Mouse (Mus musculus) layer of hippocampus, adult 9-11 months (tissue): ENCODE results near the gene Taf5l.
"Not testable (repeated sequence)": the region's sequence is repeated elsewhere in the genome, so short reads cannot be mapped to it uniquely, and the experiment has no call there.

ENCODE experiments used
- DNase-seq: peaks from one replicate; pipeline ENCODE4 v3.0.0; 2022

The Taf5l gene

GRCm38 (mm10) chr8:124011989-124012586 lies 9.1 kb downstream of the Taf5l start:
- DNase-seq: no peak

GRCm38 (mm10) chr8:124011580-124011979 lies 9.6 kb downstream of the Taf5l start:
- no peak for DNase-seq

- no peak for DNase-seq
These were observed 13.4 kb downstream of the Taf5l start for GRCm38 (mm10) chr8:124007829-124008228.

- DNase-seq: no peak
These were observed 18.6 kb downstream of the Taf5l start for GRCm38 (mm10) chr8:124002546-124003108.

GRCm38 (mm10) chr8:123999568-123999967 lies 21.6 kb downstream of the Taf5l start:
- DNase-seq: no peak

- DNase-seq: no peak
These were observed 27.2 kb downstream of the Taf5l start for GRCm38 (mm10) chr8:123993997-123994396.

- DNase-seq: no peak
These were observed 27.6 kb downstream of the Taf5l start for GRCm38 (mm10) chr8:123993597-123993996.

GRCm38 (mm10) chr8:123992587-123992986 lies 28.6 kb downstream of the Taf5l start:
- no peak for DNase-seq

- DNase-seq: no peak
These were observed 30.7 kb downstream of the Taf5l start for GRCm38 (mm10) chr8:123990277-123991049.

GRCm38 (mm10) chr8:123989128-123989527 lies 32.1 kb downstream of the Taf5l start:
- DNase-seq: no peak

GRCm38 (mm10) chr8:123988605-123989038 lies 32.6 kb downstream of the Taf5l start:
- DNase-seq: no peak

- peak; percentile 91 for DNase-seq
These were observed 38.3 kb downstream of the Taf5l start, which contains the start of gene Abcb10 for GRCm38 (mm10) chr8:123982826-123983400. Gene Abcb10 (minus strand): TSS chr8:123983122.

- DNase-seq: no peak
These were observed 38.9 kb downstream of the Taf5l start for GRCm38 (mm10) chr8:123982291-123982793.

- peak; percentile 77 for DNase-seq
These were observed 39.5 kb downstream of the Taf5l start for GRCm38 (mm10) chr8:123981674-123982073.

GRCm38 (mm10) chr8:123980239-123980638 lies 41.0 kb downstream of the Taf5l start:
- DNase-seq: no peak

GRCm38 (mm10) chr8:123978926-123979325 lies 42.3 kb downstream of the Taf5l start:
- no peak for DNase-seq

GRCm38 (mm10) chr8:123978166-123978838 lies 42.9 kb downstream of the Taf5l start:
- peak; percentile 37 for DNase-seq

- DNase-seq: no peak
These were observed 43.7 kb downstream of the Taf5l start for GRCm38 (mm10) chr8:123977499-123977898.

- no peak for DNase-seq
These were observed 47.7 kb downstream of the Taf5l start for GRCm38 (mm10) chr8:123973495-123973894.

GRCm38 (mm10) chr8:123966896-123967295 lies 54.3 kb downstream of the Taf5l start:
- no peak for DNase-seq

GRCm38 (mm10) chr8:123961371-123961770 lies 59.8 kb downstream of the Taf5l start:
- no peak for DNase-seq

- not testable (repeated sequence) for DNase-seq
These were observed 60.6 kb downstream of the Taf5l start for GRCm38 (mm10) chr8:123960556-123960955.

GRCm38 (mm10) chr8:123960056-123960455 lies 61.1 kb downstream of the Taf5l start:
- DNase-seq: no peak
